Mouse (Mus musculus) layer of hippocampus, adult 6 months (tissue): ENCODE results near the gene Gm15091. TPM values are rescaled to one million over a fixed set of nuclear protein-coding genes. Genes with fewer than 3 reads are reported as not detected.

ENCODE experiments used
- long read RNA-seq, 2 experiments: library from polyadenylated mRNA; unstranded; transcript quantifications; one replicate each; pipeline ENCODE4 v2.0.0; 2019 to 2020
- polyA plus RNA-seq: library from polyadenylated mRNA; unstranded; fragments of <200 nt; fragmentation: Nextera tagmentation; gene quantifications from 2 replicates; pipeline ENCODE4 v1.2.3, GENCODE M21; 2021

The Gm15091 gene
- polyA plus RNA-seq = not detected in 2 replicates
- long read RNA-seq, experiment 1 = 0 reads
- long read RNA-seq, experiment 2 = 0 reads

DNA sequence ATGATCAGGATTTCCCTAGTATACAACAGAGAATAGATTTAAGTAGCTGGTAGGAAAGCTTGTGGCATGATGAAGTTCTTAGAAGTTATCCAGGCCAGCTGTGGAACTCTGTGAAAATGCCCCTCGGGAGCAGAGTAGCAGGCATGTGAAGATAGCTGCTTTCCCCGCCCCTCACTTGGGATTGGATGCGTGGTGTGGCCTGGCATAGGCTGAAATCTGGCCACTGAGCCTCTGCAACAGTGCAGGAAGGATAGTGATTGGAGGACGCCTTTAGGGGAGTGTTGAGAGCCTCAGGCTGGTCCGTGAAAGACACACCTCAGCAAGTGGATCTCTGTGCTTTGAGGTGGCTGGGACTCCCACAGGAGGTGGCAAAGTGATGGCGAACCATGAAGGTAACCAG, at the start of gene Gm15091:
Gm15091 (plus strand) TSS at position 301 of the 400 bp plus-strand sequence.

Other genes with a start within 250 kb of the Gm15091 start
- gene Gm15097, start 157.2 kb upstream of the Gm15091 start, polyA plus RNA-seq = not detected in 2 replicates